Mouse (Mus musculus) hindbrain, embryonic 15.5 days (tissue): ENCODE data around the gene Gm42372. TPM values are rescaled to one million over a fixed set of nuclear protein-coding genes. Genes with fewer than 3 reads are reported as not detected.

Experiments used
- ATAC-seq: fragments of 200-750 bp; cut with Nextera tagmentation; 2 replicates; pipeline ENCODE4 v1.8.0; 2017; ENCODE audit warnings: low read depth, moderate number of reproducible peaks, moderate TSS enrichment; ENCODE audit not compliant: low FRiP score
- H3K27ac ChIP-seq: fragments of 300-500 bp; sonication (generic); replicated peaks from 2 replicates; pipeline ENCODE4 v1.5.1; 2015; ENCODE audit warnings: mild to moderate bottlenecking, inconsistent platforms
- H3K27me3 ChIP-seq: fragments of 300-500 bp; sonication (generic); 2 replicates; pipeline ENCODE4 v1.6.1; 2015; ENCODE audit warnings: control low read depth, inconsistent platforms
- H3K36me3 ChIP-seq: fragments of 300-500 bp; sonication (generic); 2 replicates; pipeline ENCODE4 v1.6.1; 2015; ENCODE audit warnings: control low read depth, inconsistent platforms
- H3K4me1 ChIP-seq: fragments of 300-500 bp; sonication (generic); replicated peaks from 2 replicates; pipeline ENCODE4 v1.6.1; 2015; ENCODE audit warnings: control low read depth, inconsistent platforms
- H3K4me2 ChIP-seq: fragments of 300-500 bp; sonication (generic); 2 replicates; pipeline ENCODE4 v1.6.1; 2015; ENCODE audit warnings: moderate library complexity, mild to moderate bottlenecking, inconsistent platforms
- H3K4me3 ChIP-seq: fragments of 300-500 bp; sonication (generic); 2 replicates; pipeline ENCODE4 v1.5.1; 2015; ENCODE audit warnings: mild to moderate bottlenecking, inconsistent platforms
- H3K9ac ChIP-seq: fragments of 300-500 bp; sonication (generic); 2 replicates; pipeline ENCODE4 v1.6.1; 2015; ENCODE audit warnings: inconsistent platforms
- H3K9me3 ChIP-seq: fragments of 300-500 bp; sonication (generic); 2 replicates; pipeline ENCODE4 v1.6.1; 2016; ENCODE audit warnings: control low read depth, inconsistent platforms
- WGBS: fragments of 180-500 bp; shearing (Covaris S2); methylation state at CpG from one replicate; pipeline ENCODE4 v1.1.7; 2015; 5-methylcytosine and 5-hydroxymethylcytosine counted together
- polyA plus RNA-seq: library from polyadenylated mRNA; unstranded; fragments of >200 nt; fragmentation: Nextera tagmentation; extraction: Ambion mirVana; gene quantifications from 2 replicates; pipeline ENCODE4 v1.2.1, GENCODE M21; 2015

Gm42372 gene
- polyA plus RNA-seq, 1 experiment from 2014 or later, result 5.9 TPM

DNA sequence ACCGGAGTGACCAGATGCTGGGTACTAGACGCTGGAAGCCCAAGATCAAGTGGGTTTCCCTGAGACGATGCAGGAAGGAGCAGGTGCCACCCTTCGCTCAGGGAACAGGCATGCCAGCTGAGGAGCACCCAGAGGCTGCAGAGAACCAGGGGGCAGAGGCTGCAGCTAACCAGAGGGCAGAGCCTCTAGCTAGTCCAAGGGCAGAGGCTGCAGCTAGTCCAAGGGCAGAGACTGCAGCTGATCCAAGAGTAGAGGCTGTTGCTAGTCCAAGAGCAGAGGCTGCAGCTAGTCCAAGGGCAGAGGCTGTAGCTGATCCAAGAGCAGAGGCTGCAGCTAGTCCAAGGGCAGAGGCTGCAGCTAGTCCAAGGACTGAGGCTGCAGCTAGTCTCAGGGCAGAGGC, 12.5 kb downstream of the Gm42372 start:
- 87% methylated on average over 4 of the region's 4 CpGs for WGBS
- no peak overlapping the region for H3K27ac ChIP-seq
- H3K9me3 ChIP-seq, result no peaks in the 10 kb centered on the region
- H3K4me3 ChIP-seq, result peak overlapping the region; percentile 36
- H3K9ac ChIP-seq, result no peak overlapping the region
- no peaks in the 10 kb centered on the region for H3K36me3 ChIP-seq
- peak overlapping the region; percentile 44 for H3K4me2 ChIP-seq
- ATAC-seq, result no peak
- no peaks in the 10 kb centered on the region for H3K27me3 ChIP-seq
- peaks cover 43% of the 10 kb centered on the region for H3K4me1 ChIP-seq

DNA sequence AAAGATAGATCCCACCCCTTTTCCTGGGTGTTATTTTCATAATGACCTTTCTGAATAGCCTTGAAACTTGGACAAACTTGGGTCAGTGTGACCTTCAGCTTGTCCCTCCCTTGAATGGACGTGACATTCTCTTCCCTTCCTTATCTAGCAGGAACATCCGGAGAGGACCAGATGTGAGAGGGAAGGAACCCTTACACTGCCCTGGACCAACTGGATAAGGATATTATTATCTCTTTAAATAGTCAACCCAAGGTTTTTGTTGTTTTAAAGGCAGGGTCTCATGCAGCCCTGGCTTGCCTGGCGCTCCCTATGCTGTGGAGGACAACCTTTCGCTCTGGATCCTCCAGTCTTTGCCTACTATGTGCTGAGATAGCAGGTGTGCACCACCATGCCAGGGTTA, 16.3 kb downstream of the Gm42372 start:
- WGBS, result 72% methylated on average over 4 of the region's 4 CpGs
- no peaks in the 10 kb centered on the region for H3K27me3 ChIP-seq
- ATAC-seq, result no peak
- peaks cover 6% of the 10 kb centered on the region for H3K36me3 ChIP-seq
- no peak overlapping the region for H3K4me2 ChIP-seq
- no peaks in the 10 kb centered on the region for H3K9me3 ChIP-seq
- no peak overlapping the region for H3K27ac ChIP-seq
- peaks cover 18% of the 10 kb centered on the region; the same call in 1 of the 2 replicates for H3K4me1 ChIP-seq
- no peak overlapping the region for H3K9ac ChIP-seq
- no peak overlapping the region for H3K4me3 ChIP-seq

DNA sequence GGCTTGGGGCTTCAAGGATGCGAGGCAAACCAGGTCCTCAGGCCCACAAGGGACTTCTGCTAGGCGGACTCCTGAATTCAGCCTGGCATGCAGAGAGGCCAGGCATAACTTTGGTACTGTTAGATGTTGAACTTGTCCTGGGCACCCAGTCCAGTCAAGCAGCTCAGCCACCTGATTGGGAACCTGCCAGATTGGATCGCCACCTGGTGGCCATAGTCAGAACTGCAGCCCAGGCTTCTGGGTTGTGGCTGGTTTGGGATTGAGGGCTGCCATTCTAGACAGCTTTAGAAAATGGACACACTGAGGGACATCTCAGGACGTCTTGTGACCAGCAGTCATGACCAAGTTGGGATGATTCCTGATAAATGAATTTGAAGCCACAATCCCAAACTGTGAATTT, 16.8 kb downstream of the Gm42372 start:
- Histone ChIP-seq H3K4me2 (no peak overlapping the region), H3K36me3 (peaks cover 8% of the 10 kb centered on the region), H3K27me3 (no peaks in the 10 kb centered on the region), H3K9me3 (no peaks in the 10 kb centered on the region), H3K4me1 (peaks cover 15% of the 10 kb centered on the region; the same call in 1 of the 2 replicates), H3K4me3 (no peak overlapping the region), H3K27ac (no peak overlapping the region), H3K9ac (no peak overlapping the region)
- peak; percentile 10; the same call in 1 of the 2 replicates for ATAC-seq
- WGBS, result 28% methylated on average over 4 of the region's 4 CpGs

DNA sequence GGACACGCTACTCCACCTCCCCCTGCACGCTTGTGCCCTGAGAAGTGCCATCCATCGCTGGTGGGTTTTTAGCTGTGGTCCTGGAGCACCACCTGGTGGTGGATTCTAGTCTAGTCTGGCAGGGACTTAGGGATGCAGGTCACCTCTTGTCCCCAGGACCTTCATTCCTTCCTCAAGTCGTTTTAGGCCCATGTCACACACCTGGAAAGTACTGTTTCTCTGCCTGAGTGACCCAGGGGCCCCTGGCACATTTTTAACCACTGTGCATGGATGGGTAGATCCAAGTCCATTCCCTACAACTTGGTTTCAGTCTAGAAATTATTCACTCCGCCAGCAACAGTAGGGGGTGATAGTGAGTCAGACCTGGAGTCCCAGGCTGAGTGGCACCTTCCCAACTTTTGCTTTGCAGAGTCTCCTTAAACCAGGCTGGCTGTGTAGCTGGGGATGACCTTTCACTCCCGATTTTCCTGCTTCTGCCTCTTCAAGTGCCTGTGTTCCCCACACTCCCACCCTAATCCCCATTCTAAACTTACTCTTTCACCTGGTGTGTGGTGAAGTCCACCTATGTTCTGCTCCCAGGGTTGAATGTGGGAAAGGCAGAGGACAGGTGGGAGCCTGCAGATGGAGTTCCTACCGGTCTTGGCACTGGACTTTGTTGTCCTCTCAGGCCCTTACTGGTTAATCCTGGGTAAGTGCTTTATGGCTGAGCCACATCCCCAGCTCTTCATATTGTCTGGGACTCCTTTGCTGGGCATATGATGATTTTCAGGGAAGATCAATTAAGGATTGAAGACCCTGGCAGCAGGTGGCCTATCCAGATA, 19.7 kb downstream of the Gm42372 start:
- Histone ChIP-seq H3K36me3 (peaks cover 30% of the 10 kb centered on the region), H3K4me3 (no peak overlapping the region), H3K4me1 (peaks cover 5% of the 10 kb centered on the region; the same call in 1 of the 2 replicates), H3K27ac (no peak overlapping the region), H3K9ac (no peak overlapping the region), H3K4me2 (no peak overlapping the region), H3K27me3 (no peaks in the 10 kb centered on the region), H3K9me3 (no peaks in the 10 kb centered on the region)
- peak; percentile 69 for ATAC-seq
- WGBS, result 9% methylated on average over 7 of the region's 7 CpGs

DNA sequence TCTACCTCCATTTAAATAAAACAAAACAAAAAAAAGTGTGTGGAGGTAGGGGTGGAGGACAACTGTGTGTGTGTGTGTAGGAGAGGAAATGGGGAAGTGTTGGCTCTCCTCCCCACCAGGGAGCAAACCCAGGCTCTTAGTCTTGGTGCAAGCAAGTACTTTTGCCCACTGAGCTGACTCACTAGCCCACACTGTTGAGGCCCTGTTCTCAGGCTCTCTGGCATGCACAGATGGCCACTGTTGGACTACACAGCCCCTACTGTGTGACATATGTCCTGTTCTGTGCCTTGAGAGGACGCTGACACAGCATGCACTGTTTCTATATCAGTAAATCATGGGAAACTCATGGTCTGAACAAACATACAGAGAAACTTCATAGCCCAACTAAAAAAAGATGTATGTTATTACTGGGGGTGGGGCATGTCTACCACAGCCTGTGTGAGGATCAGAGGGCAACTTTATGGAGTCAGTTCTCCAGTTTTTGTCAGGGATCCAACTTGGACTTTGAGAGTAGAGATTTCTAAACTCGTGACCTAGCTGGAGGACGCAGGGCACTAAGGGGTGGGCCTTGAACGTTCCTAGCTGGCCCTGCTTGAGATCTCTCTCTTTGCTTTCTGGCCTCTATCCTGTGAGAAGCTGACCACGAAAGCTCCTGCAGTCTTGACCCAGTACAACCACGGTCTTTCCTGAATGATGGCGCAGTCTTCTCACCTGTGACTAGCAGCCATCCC, 20.5 kb downstream of the Gm42372 start:
- no peak overlapping the region for H3K4me2 ChIP-seq
- H3K27me3 ChIP-seq, result no peaks in the 10 kb centered on the region
- H3K4me1 ChIP-seq, result peaks cover 5% of the 10 kb centered on the region; the same call in 1 of the 2 replicates
- no peak overlapping the region for H3K9ac ChIP-seq
- H3K9me3 ChIP-seq, result no peaks in the 10 kb centered on the region
- no peak overlapping the region for H3K27ac ChIP-seq
- no peak for ATAC-seq
- H3K4me3 ChIP-seq, result no peak overlapping the region
- 77% methylated on average over 7 of the region's 7 CpGs for WGBS
- peaks cover 37% of the 10 kb centered on the region for H3K36me3 ChIP-seq

DNA sequence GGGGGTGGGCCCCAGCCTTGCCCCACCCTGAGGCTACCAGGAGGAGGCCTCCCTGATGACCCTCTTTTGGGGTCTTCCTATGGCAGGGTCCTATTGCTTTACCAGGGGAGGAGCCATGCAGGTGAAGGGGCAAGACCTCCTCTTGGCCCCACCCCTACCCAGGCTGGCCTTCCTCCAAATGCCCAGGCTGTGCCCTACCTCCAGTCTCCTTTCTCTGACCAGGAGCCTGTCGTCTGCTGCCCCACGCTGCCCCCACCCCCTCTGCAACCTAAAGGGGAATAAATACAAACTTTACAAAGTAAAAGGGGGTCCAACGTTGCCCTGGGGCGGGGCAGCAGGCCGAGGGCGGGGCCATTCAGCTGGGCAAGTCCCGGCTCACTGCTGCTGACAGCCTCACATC, 21.8 kb downstream of the Gm42372 start:
- no peaks in the 10 kb centered on the region for H3K27me3 ChIP-seq
- no peak overlapping the region for H3K27ac ChIP-seq
- ATAC-seq, result no peak
- no peak overlapping the region for H3K9ac ChIP-seq
- no peak overlapping the region for H3K4me3 ChIP-seq
- 91% methylated on average over 7 of the region's 7 CpGs for WGBS
- no peaks in the 10 kb centered on the region for H3K9me3 ChIP-seq
- peaks cover 49% of the 10 kb centered on the region for H3K36me3 ChIP-seq
- 0 out of 2 replicates have a peak, but pooled peaks cover 3% of the 10 kb centered on the region for H3K4me1 ChIP-seq
- H3K4me2 ChIP-seq, result no peak overlapping the region

DNA sequence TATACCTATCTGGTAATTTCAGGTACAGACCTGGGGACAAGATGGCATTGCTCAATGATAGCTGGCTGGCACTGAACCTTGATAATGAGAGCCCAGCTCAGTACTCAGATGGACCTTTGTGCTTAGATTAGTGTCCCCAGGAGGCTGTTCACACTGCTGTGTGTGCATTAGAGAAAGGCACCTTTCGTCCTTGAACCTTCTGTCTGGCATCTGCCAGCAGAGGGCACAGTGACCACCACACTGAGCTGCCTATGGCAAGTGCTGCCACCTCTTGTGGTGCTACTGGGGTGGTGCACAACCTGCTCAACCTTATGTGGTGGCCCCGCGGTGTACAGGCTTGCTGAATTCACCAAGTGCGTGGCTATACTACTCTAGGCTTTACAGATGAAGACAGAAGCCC, 24.4 kb downstream of the Gm42372 start:
- Histone ChIP-seq H3K27ac (no peak overlapping the region), H3K4me1 (no peaks in the 10 kb centered on the region), H3K36me3 (peaks cover 74% of the 10 kb centered on the region), H3K9me3 (no peaks in the 10 kb centered on the region), H3K9ac (no peak overlapping the region), H3K4me3 (no peak overlapping the region), H3K4me2 (no peak overlapping the region), H3K27me3 (no peaks in the 10 kb centered on the region)
- no peak for ATAC-seq
- 76% methylated on average over 4 of the region's 4 CpGs for WGBS

DNA sequence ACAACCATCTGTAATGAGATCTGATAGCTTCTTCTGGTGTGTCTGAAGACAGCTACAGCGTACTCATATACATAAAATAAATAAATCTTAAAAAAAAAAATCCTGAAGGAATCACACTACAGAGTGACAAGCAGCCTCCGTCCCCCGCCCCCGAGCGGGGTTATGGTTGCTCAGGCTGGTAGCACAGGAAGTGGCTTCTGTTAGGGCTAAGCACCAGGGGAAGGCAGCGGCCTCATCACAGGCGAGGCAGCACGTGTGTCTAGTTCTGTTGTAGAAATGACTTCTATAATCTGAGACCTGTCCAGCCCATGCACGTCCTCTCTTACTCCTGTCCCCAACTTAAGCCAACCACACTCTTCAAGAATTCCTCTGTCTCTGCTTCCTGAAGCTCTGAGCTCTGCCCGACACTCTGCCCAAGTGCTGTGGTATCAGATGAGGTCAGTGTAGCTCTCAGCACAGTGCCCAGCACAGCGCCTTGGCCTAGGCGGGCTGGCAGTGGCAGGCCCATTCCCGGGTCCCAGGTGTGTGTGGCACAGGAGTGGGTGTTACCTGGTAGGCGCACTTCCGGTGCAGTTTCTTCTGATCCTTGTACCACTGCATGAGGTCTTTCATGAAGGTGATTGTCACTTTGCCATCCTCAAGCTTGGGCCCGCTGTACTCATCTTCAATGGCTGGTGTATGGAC, 26.6 kb downstream of the Gm42372 start:
- H3K4me3 ChIP-seq, result no peak overlapping the region
- WGBS, result 94% methylated on average over 16 of the region's 16 CpGs
- H3K27me3 ChIP-seq, result no peaks in the 10 kb centered on the region
- no peak overlapping the region for H3K27ac ChIP-seq
- H3K9ac ChIP-seq, result no peak overlapping the region
- no peak overlapping the region for H3K4me2 ChIP-seq
- H3K36me3 ChIP-seq, result peaks cover 86% of the 10 kb centered on the region
- no peak for ATAC-seq
- no peaks in the 10 kb centered on the region for H3K4me1 ChIP-seq
- no peaks in the 10 kb centered on the region for H3K9me3 ChIP-seq

DNA sequence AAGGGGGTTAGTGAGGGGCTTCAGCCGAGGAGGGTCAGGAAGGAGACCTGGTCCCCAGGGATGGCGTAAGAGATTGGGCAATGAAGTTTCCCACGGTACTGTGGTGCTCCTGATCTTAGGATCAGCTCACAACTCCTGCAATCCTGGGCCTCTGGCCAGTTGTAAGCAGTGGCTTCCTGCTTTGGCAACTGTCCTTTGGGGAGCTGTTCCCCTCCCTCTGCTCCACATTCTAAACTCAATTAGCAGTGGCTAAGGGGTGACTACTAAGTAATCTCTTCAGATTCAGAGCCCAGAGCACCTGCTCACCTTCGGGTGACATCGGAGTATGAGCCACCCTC, 27.1 kb downstream of the Gm42372 start:
- Histone ChIP-seq H3K4me1 (no peaks in the 10 kb centered on the region), H3K36me3 (peaks cover 90% of the 10 kb centered on the region), H3K9ac (no peak overlapping the region), H3K4me2 (no peak overlapping the region), H3K4me3 (no peak overlapping the region), H3K9me3 (no peaks in the 10 kb centered on the region), H3K27ac (no peak overlapping the region), H3K27me3 (no peaks in the 10 kb centered on the region)
- no peak for ATAC-seq
- 89% methylated on average over 5 of the region's 5 CpGs for WGBS

DNA sequence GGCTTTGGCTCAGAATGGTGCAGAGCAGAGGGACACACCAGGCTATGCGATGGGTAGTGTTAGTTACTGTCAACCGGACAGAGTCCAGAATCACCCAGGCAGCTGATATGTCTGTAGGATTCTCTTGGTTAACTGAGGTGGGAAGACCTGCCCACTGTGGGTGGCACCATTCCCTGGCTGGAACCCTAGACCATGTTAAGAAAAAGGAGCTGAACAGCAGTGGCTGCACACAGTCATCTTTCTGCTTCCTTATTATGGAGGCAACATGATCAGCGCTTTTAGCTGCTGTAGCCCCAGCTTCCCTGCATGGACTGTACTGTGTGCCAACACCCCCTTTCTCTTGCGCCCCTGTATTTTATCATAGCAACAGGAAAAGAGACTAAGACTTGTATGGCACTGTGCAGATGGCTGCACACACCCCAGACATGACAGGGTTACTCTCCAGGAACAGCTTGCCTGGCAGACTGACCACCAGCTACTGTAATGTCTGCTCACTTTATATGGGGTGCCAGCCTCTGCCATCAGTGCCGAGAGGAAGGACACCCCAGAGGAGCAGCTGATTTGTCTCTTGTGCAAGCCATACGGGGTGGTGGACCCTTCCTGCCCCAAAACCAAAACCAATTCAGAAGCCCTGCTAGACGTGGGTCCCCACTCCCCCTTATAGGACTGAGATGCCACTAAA, 29.2 kb downstream of the Gm42372 start:
- no peak for ATAC-seq
- 96% methylated on average over 7 of the region's 7 CpGs for WGBS
- no peak overlapping the region for H3K4me2 ChIP-seq
- no peak overlapping the region for H3K4me3 ChIP-seq
- H3K36me3 ChIP-seq, result peaks cover 85% of the 10 kb centered on the region
- no peak overlapping the region for H3K9ac ChIP-seq
- no peaks in the 10 kb centered on the region for H3K9me3 ChIP-seq
- no peak overlapping the region for H3K27ac ChIP-seq
- H3K27me3 ChIP-seq, result no peaks in the 10 kb centered on the region
- H3K4me1 ChIP-seq, result peaks cover 6% of the 10 kb centered on the region; the same call in 1 of the 2 replicates

DNA sequence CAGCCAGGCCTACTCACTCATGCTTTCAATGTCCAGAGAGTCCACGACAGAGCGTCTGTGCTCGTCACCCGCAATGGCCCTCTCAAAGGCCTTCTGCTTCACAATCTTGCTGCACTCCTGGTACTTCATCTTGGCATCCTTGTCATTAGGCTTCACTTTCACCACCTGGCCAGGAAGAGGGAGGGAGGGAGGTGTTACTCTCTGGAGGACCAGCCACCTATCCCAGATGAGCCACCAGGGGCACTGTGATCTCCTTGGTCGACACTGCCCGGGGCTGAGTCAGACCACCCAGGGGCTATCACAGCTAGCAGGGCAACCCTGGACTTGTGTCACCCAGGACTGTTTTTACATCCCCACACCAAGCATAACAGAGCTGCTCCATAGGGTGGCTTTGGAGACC, 32.5 kb downstream of the Gm42372 start:
- Histone ChIP-seq H3K9me3 (no peaks in the 10 kb centered on the region), H3K9ac (no peak overlapping the region), H3K4me3 (no peak overlapping the region), H3K27me3 (no peaks in the 10 kb centered on the region), H3K36me3 (peaks cover 69% of the 10 kb centered on the region), H3K27ac (no peak overlapping the region), H3K4me1 (peaks cover 19% of the 10 kb centered on the region), H3K4me2 (no peak overlapping the region)
- WGBS, result 79% methylated on average over 6 of the region's 6 CpGs
- no peak for ATAC-seq
